Mouse (Mus musculus): ENCODE results near the gene Ubap1l. TPM values are rescaled to one million over a fixed set of nuclear protein-coding genes. Genes with fewer than 3 reads are reported as not detected.

Gene Ubap1l
- polyA plus RNA-seq, 1 experiment from 2014 or later: 4.2 TPM

- H3K27me3 ChIP-seq (ENCODE audit: control insufficient read depth, insufficient read depth, low read length): peaks cover 19% of the 10 kb centered on the region
- H3K36me3 ChIP-seq (replicated peaks; ENCODE audit: control insufficient read depth, insufficient read depth): no peaks in the 10 kb centered on the region
- H3K9me3 ChIP-seq (ENCODE audit: control insufficient read depth, low read length): no peaks in the 10 kb centered on the region
- no peak overlapping the region for H3K4me3 ChIP-seq (replicated peaks; ENCODE audit: low read length)
- H3K4me2 ChIP-seq (replicated peaks): no peak overlapping the region
- 0 out of 2 replicates have a peak, but pooled peaks cover 3% of the 10 kb centered on the region for H3K4me1 ChIP-seq (replicated peaks; ENCODE audit: control insufficient read depth, insufficient read depth, low read length)
- H3K9ac ChIP-seq: no peak overlapping the region
- DNase-seq (ENCODE audit: low spot score): no peak
- H3K27ac ChIP-seq: no peak overlapping the region
- WGBS: 36% methylated on average over 8 of the region's 8 CpGs
- ATAC-seq (ENCODE audit: low FRiP score): no peak
Measured at GRCm38 (mm10) chr9:65386373-65387140, 25.7 kb downstream of the Ubap1l start.

DNA sequence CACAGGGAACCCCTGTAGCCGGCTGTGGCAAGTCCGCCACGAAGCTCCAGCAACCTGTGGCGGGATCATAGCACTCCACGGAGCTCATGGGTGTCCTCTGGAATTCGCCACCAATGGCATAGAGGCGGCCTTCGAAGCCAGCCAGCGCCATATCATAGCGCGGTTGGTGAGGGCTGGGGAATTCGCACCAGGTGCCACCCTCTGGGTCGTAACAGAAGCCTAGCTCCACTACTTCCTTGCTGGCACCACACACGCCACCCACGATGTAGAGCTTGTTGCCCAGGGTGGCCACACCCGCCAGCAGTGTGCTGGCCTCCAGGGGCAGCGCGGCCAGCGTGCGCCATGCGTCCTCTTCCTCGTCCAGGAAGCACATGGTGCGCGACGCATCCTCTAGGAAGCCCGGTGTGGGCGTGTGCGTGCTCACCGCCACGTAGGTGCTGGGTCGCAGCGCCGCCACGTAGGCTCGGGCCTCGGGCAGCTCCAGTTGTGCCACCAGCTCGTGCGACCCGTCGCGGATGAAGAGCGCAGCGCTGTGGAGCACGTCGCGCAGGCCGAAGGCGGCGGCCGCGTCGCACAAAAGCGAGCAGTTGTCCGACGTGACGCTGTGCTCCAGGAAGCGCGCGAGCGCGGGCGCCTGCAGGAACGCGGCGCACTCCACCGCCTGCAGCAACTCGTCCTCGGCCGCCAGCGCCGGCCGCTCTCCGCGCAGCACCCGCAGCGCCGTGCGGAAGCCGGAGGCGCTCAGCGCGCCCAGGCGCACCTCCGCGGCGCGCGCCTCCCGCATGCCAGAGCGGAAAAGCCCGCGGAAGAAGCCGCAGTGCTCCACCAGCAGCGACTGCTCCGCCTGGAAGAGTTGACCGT is 30.1 kb downstream of the Ubap1l start:
- H3K27me3 ChIP-seq (ENCODE audit: control insufficient read depth, insufficient read depth, low read length): peaks cover 32% of the 10 kb centered on the region

GRCm38 (mm10) chr9:65391613-65391964 is 30.7 kb downstream of the Ubap1l start, which contains the start of gene Kbtbd13:
Kbtbd13 (minus strand) TSS chr9:65391652.
- Histone ChIP-seq H3K4me2 (replicated peaks) (peak within 1 kb of the TSS; percentile 57), H3K36me3 (replicated peaks; ENCODE audit: control insufficient read depth, insufficient read depth) (no peaks in the 10 kb centered on the region), H3K9ac (peak within 1 kb of the TSS; percentile 47), H3K27ac (no peak within 1 kb of the TSS), H3K4me1 (replicated peaks; ENCODE audit: control insufficient read depth, insufficient read depth, low read length) (0 out of 2 replicates have a peak, but pooled peaks cover 3% of the 10 kb centered on the region), H3K9me3 (ENCODE audit: control insufficient read depth, low read length) (no peaks in the 10 kb centered on the region), H3K4me3 (replicated peaks; ENCODE audit: low read length) (peak within 1 kb of the TSS; percentile 38), H3K27me3 (ENCODE audit: control insufficient read depth, insufficient read depth, low read length) (peaks cover 32% of the 10 kb centered on the region)
- 44% methylated on average over 8 of the region's 8 CpGs for WGBS
- ATAC-seq (ENCODE audit: low FRiP score): no peak
- no peak for DNase-seq (ENCODE audit: low spot score)

More for the DNA sequence above, 30.1 kb downstream of the Ubap1l start:
- Histone ChIP-seq H3K27ac (no peak overlapping the region), H3K4me2 (replicated peaks) (peak overlapping the region; percentile 57), H3K4me1 (replicated peaks; ENCODE audit: control insufficient read depth, insufficient read depth, low read length) (0 out of 2 replicates have a peak, but pooled peaks cover 3% of the 10 kb centered on the region), H3K36me3 (replicated peaks; ENCODE audit: control insufficient read depth, insufficient read depth) (no peaks in the 10 kb centered on the region), H3K9ac (peak overlapping the region; percentile 47), H3K4me3 (replicated peaks; ENCODE audit: low read length) (peak overlapping the region; percentile 38), H3K9me3 (ENCODE audit: control insufficient read depth, low read length) (no peaks in the 10 kb centered on the region)
- 17% methylated on average over 93 of the region's 96 CpGs for WGBS
- DNase-seq (ENCODE audit: low spot score) (peak; percentile 51), ATAC-seq (ENCODE audit: low FRiP score) (no peak)

- DNase-seq (ENCODE audit: low spot score) (peak; percentile 62), ATAC-seq (ENCODE audit: low FRiP score) (no peak)
- H3K4me3 ChIP-seq (replicated peaks; ENCODE audit: low read length): no peak overlapping the region
- WGBS: 27% methylated on average over 6 of the region's 6 CpGs
- 0 out of 2 replicates have a peak, but pooled peaks cover 3% of the 10 kb centered on the region for H3K4me1 ChIP-seq (replicated peaks; ENCODE audit: control insufficient read depth, insufficient read depth, low read length)
- peaks cover 32% of the 10 kb centered on the region for H3K27me3 ChIP-seq (ENCODE audit: control insufficient read depth, insufficient read depth, low read length)
- H3K9ac ChIP-seq: no peak overlapping the region
- H3K27ac ChIP-seq: no peak overlapping the region
- H3K9me3 ChIP-seq (ENCODE audit: control insufficient read depth, low read length): no peaks in the 10 kb centered on the region
- no peaks in the 10 kb centered on the region for H3K36me3 ChIP-seq (replicated peaks; ENCODE audit: control insufficient read depth, insufficient read depth)
- H3K4me2 ChIP-seq (replicated peaks): no peak overlapping the region
Measured at GRCm38 (mm10) chr9:65392638-65393364, 32.0 kb downstream of the Ubap1l start.

- Histone ChIP-seq H3K27me3 (ENCODE audit: control insufficient read depth, insufficient read depth, low read length) (peaks cover 32% of the 10 kb centered on the region), H3K4me3 (replicated peaks; ENCODE audit: low read length) (no peak overlapping the region)
- no peak for DNase-seq (ENCODE audit: low spot score)
Measured at GRCm38 (mm10) chr9:65393606-65394005, 32.8 kb downstream of the Ubap1l start.

GRCm38 (mm10) chr9:65394360-65394759 is 33.5 kb downstream of the Ubap1l start:
- DNase-seq (ENCODE audit: low spot score) (no peak), ATAC-seq (ENCODE audit: low FRiP score) (no peak; the same call in 1 of the 2 replicates)
- Histone ChIP-seq H3K36me3 (replicated peaks; ENCODE audit: control insufficient read depth, insufficient read depth) (no peaks in the 10 kb centered on the region), H3K9ac (no peak overlapping the region), H3K4me1 (replicated peaks; ENCODE audit: control insufficient read depth, insufficient read depth, low read length) (peaks cover 8% of the 10 kb centered on the region), H3K9me3 (ENCODE audit: control insufficient read depth, low read length) (no peaks in the 10 kb centered on the region), H3K4me3 (replicated peaks; ENCODE audit: low read length) (no peak overlapping the region), H3K4me2 (replicated peaks) (no peak overlapping the region), H3K27me3 (ENCODE audit: control insufficient read depth, insufficient read depth, low read length) (peaks cover 32% of the 10 kb centered on the region), H3K27ac (no peak overlapping the region)
- 69% methylated on average over 2 of the region's 2 CpGs for WGBS

More at GRCm38 (mm10) chr9:65393606-65394005, 32.8 kb downstream of the Ubap1l start:
- Histone ChIP-seq H3K4me2 (replicated peaks) (no peak overlapping the region), H3K36me3 (replicated peaks; ENCODE audit: control insufficient read depth, insufficient read depth) (no peaks in the 10 kb centered on the region), H3K27ac (no peak overlapping the region), H3K4me1 (replicated peaks; ENCODE audit: control insufficient read depth, insufficient read depth, low read length) (peaks cover 8% of the 10 kb centered on the region), H3K9ac (no peak overlapping the region), H3K9me3 (ENCODE audit: control insufficient read depth, low read length) (no peaks in the 10 kb centered on the region)
- no peak for ATAC-seq (ENCODE audit: low FRiP score)
- WGBS: 60% methylated on average over 2 of the region's 2 CpGs

DNA sequence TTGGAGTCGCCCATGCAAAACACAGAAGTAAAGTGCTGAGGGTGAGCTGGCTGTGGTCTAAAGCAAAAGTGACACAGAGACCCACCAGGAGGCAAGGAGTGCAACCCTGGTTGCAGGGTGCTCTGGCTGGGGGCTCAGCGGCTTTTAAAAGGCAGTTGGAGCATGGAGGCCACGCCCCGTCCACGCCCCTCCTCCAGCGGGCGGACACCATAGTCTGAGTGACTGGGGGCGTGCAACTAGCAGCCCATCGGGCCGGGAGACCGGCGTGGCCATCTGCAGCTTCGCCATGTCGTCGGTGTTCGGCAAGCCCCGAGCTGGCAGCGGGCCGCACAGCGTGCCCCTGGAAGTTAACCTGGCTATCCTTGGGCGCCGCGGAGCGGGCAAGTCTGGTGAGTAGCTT is 37.4 kb downstream of the Ubap1l start, which contains the start of gene Rasl12:
Rasl12 (plus strand) TSS at position 228 of the 400 bp plus-strand sequence.
- DNase-seq (ENCODE audit: low spot score): peak; percentile 55
- H3K4me2 ChIP-seq (replicated peaks): peak within 1 kb of the TSS; percentile 80
- H3K36me3 ChIP-seq (replicated peaks; ENCODE audit: control insufficient read depth, insufficient read depth): no peaks in the 10 kb centered on the region
- H3K9ac ChIP-seq: peak within 1 kb of the TSS; percentile 61
- H3K4me3 ChIP-seq (replicated peaks; ENCODE audit: low read length): peak within 1 kb of the TSS; percentile 44
- H3K27ac ChIP-seq: no peak within 1 kb of the TSS
- H3K27me3 ChIP-seq (ENCODE audit: control insufficient read depth, insufficient read depth, low read length): no peaks in the 10 kb centered on the region
- peaks cover 5% of the 10 kb centered on the region for H3K4me1 ChIP-seq (replicated peaks; ENCODE audit: control insufficient read depth, insufficient read depth, low read length)
- under 1% methylated on average over 24 of the region's 24 CpGs for WGBS
- H3K9me3 ChIP-seq (ENCODE audit: control insufficient read depth, low read length): no peaks in the 10 kb centered on the region
- peak; percentile 73 for ATAC-seq (ENCODE audit: low FRiP score)

DNA sequence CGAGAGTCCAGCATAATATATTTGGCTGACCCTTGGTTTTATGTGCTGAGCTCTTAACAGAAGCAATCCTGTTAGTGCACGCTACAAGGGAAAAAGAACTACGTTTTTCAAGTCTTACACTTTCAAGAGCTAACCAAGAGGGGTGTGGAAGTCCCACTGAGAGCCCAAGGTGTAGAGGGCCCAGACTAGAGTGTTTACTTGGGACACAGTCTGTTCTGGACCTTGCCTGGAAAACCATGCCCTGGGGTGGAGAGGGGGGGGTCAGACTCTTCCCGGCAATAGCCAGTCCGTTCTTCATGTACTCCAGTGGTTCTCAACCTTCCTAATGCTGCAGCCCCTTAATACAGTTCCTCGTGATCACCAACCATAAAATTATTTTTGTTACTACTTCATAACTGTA is 39.1 kb downstream of the Ubap1l start:
- Histone ChIP-seq H3K9ac (no peak overlapping the region), H3K4me1 (replicated peaks; ENCODE audit: control insufficient read depth, insufficient read depth, low read length) (peaks cover 5% of the 10 kb centered on the region), H3K9me3 (ENCODE audit: control insufficient read depth, low read length) (no peaks in the 10 kb centered on the region), H3K36me3 (replicated peaks; ENCODE audit: control insufficient read depth, insufficient read depth) (no peaks in the 10 kb centered on the region), H3K4me2 (replicated peaks) (no peak overlapping the region), H3K27me3 (ENCODE audit: control insufficient read depth, insufficient read depth, low read length) (no peaks in the 10 kb centered on the region), H3K27ac (no peak overlapping the region), H3K4me3 (replicated peaks; ENCODE audit: low read length) (no peak overlapping the region)
- WGBS: 93% methylated on average over 6 of the region's 6 CpGs
- DNase-seq (ENCODE audit: low spot score) (no peak), ATAC-seq (ENCODE audit: low FRiP score) (no peak)

Measured in hindbrain, embryonic 14.5 days (tissue).